Mouse (Mus musculus) lung, embryonic 14.5 days (tissue): Measurements from ENCODE around the gene Olfr791. TPM values are rescaled to one million over a fixed set of nuclear protein-coding genes. Genes with fewer than 3 reads are reported as not detected.

Experiments used
- ATAC-seq: fragments of 200-750 bp; cut with Nextera tagmentation; 2 replicates; pipeline ENCODE4 v1.8.0; 2017; ENCODE audit warnings: mild to moderate bottlenecking, moderate TSS enrichment, moderate library complexity; ENCODE audit not compliant: insufficient read depth
- DNase-seq: peaks from one replicate; pipeline ENCODE4 v3.0.0-alpha.2; 2015
- H3K27ac ChIP-seq: fragments of 300-500 bp; sonication (generic); 2 replicates; pipeline ENCODE4 v1.5.1; 2014; ENCODE audit warnings: low read depth, mild to moderate bottlenecking, moderate library complexity
- H3K27me3 ChIP-seq: fragments of 300-500 bp; sonication (generic); 2 replicates; pipeline ENCODE4 v1.6.1; 2014; ENCODE audit warnings: low read length, control low read depth; ENCODE audit not compliant: insufficient read depth
- H3K36me3 ChIP-seq: fragments of 300-500 bp; sonication (generic); 2 replicates; pipeline ENCODE4 v1.6.1; 2014; ENCODE audit warnings: control low read depth; ENCODE audit not compliant: insufficient read depth
- H3K4me1 ChIP-seq: fragments of 300-500 bp; sonication (generic); 2 replicates; pipeline ENCODE4 v1.6.1; 2014; ENCODE audit warnings: antibody characterized with exemption, control low read depth; ENCODE audit not compliant: insufficient read depth
- H3K4me2 ChIP-seq: fragments of 300-500 bp; sonication (generic); 2 replicates; pipeline ENCODE4 v1.6.1; 2014; ENCODE audit warnings: mild to moderate bottlenecking
- H3K4me3 ChIP-seq: fragments of 300-500 bp; sonication (generic); 2 replicates; pipeline ENCODE4 v1.5.1; 2014; ENCODE audit warnings: low read depth, low read length
- H3K9ac ChIP-seq: fragments of 300-500 bp; sonication (generic); 2 replicates; pipeline ENCODE4 v1.6.1; 2014
- H3K9me3 ChIP-seq: fragments of 300-500 bp; sonication (generic); 2 replicates; pipeline ENCODE4 v1.6.1; 2016; ENCODE audit warnings: low read depth, low read length, control low read depth
- CTCF ChIP-seq: IDR thresholded peaks from 2 replicates; pipeline ENCODE4 v1.5.1; 2016; ENCODE audit warnings: antibody characterized with exemption, low read depth
- WGBS: fragments of 180-500 bp; shearing (Covaris S2); extraction: QIAGEN DNeasy Blood & Tissue Kit; methylation state at CpG from one replicate; pipeline ENCODE4 v1.1.7; 2014; 5-methylcytosine and 5-hydroxymethylcytosine counted together
- polyA plus RNA-seq: library from polyadenylated mRNA; unstranded; fragments of >200 nt; fragmentation: Nextera tagmentation; extraction: Ambion mirVana; gene quantifications from 2 replicates; pipeline ENCODE4 v1.2.1, GENCODE M21; 2014

The Olfr791 gene
- polyA plus RNA-seq, 1 experiment from 2014 or later = not detected

GRCm38 (mm10) chr10:129567355-129567754 lies 45.8 kb downstream of the Olfr791 start, which contains the start of gene Olfr794:
Gene Olfr794 (plus strand): TSS chr10:129567655.
- no peak within 1 kb of the TSS for H3K9ac ChIP-seq
- no peaks in the 10 kb centered on the region for H3K9me3 ChIP-seq
- no peak for TF ChIP-seq CTCF
- DNase-seq = no peak
- H3K4me1 ChIP-seq = no peaks in the 10 kb centered on the region
- no peaks in the 10 kb centered on the region for H3K27me3 ChIP-seq
- ATAC-seq = no peak
- 65% methylated on average over 2 of the region's 2 CpGs for WGBS
- H3K36me3 ChIP-seq = no peaks in the 10 kb centered on the region
- H3K4me3 ChIP-seq = no peak within 1 kb of the TSS
- H3K4me2 ChIP-seq = no peak within 1 kb of the TSS
- no peak within 1 kb of the TSS for H3K27ac ChIP-seq

GRCm38 (mm10) chr10:129577066-129577465 lies 55.5 kb downstream of the Olfr791 start:
- no peaks in the 10 kb centered on the region for H3K4me1 ChIP-seq
- DNase-seq = no peak
- H3K27ac ChIP-seq = no peak overlapping the region
- no peak overlapping the region for H3K9ac ChIP-seq
- no peak for TF ChIP-seq CTCF
- no peaks in the 10 kb centered on the region for H3K27me3 ChIP-seq
- H3K4me2 ChIP-seq = no peak overlapping the region
- no peaks in the 10 kb centered on the region for H3K36me3 ChIP-seq
- no peak for ATAC-seq
- 57% methylated on average over 1 of the region's 1 CpGs for WGBS
- H3K4me3 ChIP-seq = no peak overlapping the region
- no peaks in the 10 kb centered on the region for H3K9me3 ChIP-seq

Other genes starting within 250 kb of the Olfr791 start
- not detected in 2 replicates for gene Olfr780, start 203.7 kb upstream of the Olfr791 start, polyA plus RNA-seq
- gene Olfr781, start 192.9 kb upstream of the Olfr791 start, polyA plus RNA-seq = not detected in 2 replicates
- gene Olfr782, start 172.9 kb upstream of the Olfr791 start, polyA plus RNA-seq = not detected in 2 replicates
- 0.05 and 0.08 TPM in 2 replicates for gene Olfr784, start 137.7 kb upstream of the Olfr791 start, polyA plus RNA-seq
- not detected in 2 replicates for gene Olfr785, start 116.4 kb upstream of the Olfr791 start, polyA plus RNA-seq
- not detected in 2 replicates for gene Olfr786, start 94.5 kb upstream of the Olfr791 start, polyA plus RNA-seq
- gene Olfr787, start 59.9 kb upstream of the Olfr791 start, polyA plus RNA-seq = not detected in 2 replicates
- not detected in 2 replicates for gene Olfr788, start 50.8 kb upstream of the Olfr791 start, polyA plus RNA-seq
- not detected in 2 replicates for gene Olfr789, start 37.0 kb upstream of the Olfr791 start, polyA plus RNA-seq
- gene Olfr790, start 23.3 kb upstream of the Olfr791 start, polyA plus RNA-seq = not detected in 2 replicates
- not detected in 2 replicates for gene Olfr792, start 17.4 kb downstream of the Olfr791 start, polyA plus RNA-seq
- not detected in 2 replicates for gene Olfr794, start 45.9 kb downstream of the Olfr791 start, polyA plus RNA-seq
- gene Olfr796, start 90.8 kb downstream of the Olfr791 start, polyA plus RNA-seq = not detected in 2 replicates
- not detected in 2 replicates for gene Olfr798, start 106.1 kb downstream of the Olfr791 start, polyA plus RNA-seq
- gene Olfr799, start 115.7 kb downstream of the Olfr791 start, polyA plus RNA-seq = not detected in 2 replicates
- gene Olfr800, start 135.9 kb downstream of the Olfr791 start, polyA plus RNA-seq = not detected in 2 replicates
- not detected in 2 replicates for gene Olfr801, start 152.1 kb downstream of the Olfr791 start, polyA plus RNA-seq
- gene Olfr802, start 166.4 kb downstream of the Olfr791 start, polyA plus RNA-seq = not detected in 2 replicates
- not detected in 2 replicates for gene Olfr803, start 172.5 kb downstream of the Olfr791 start, polyA plus RNA-seq
- not detected in 2 replicates for gene Olfr804, start 181.4 kb downstream of the Olfr791 start, polyA plus RNA-seq
- gene Olfr805, start 207.6 kb downstream of the Olfr791 start, polyA plus RNA-seq = not detected in 2 replicates
- gene Olfr806, start 220.1 kb downstream of the Olfr791 start, polyA plus RNA-seq = not detected in 2 replicates
- not detected in 2 replicates for gene Olfr807, start 236.0 kb downstream of the Olfr791 start, polyA plus RNA-seq
- gene Olfr808, start 243.7 kb downstream of the Olfr791 start, polyA plus RNA-seq = not detected in 2 replicates